Mouse (Mus musculus): ENCODE results near the gene Ank. TPM values are rescaled to one million over a fixed set of nuclear protein-coding genes. Genes with fewer than 3 reads are reported as not detected.

Ank gene
- polyA plus RNA-seq, 1 experiment from 2014 or later = 9.2 TPM

- WGBS = 67% methylated on average over 11 of the region's 11 CpGs
- DNase-seq (no peak), ATAC-seq (ENCODE audit: insufficient read depth) (no peak)
- Histone ChIP-seq H3K4me1 (ENCODE audit: insufficient read depth) (no peaks in the 10 kb centered on the region), H3K36me3 (ENCODE audit: insufficient read depth) (no peaks in the 10 kb centered on the region), H3K4me2 (no peak overlapping the region), H3K9me3 (ENCODE audit: low read depth, low read length) (no peaks in the 10 kb centered on the region), H3K9ac (no peak overlapping the region), H3K4me3 (ENCODE audit: low read depth, low read length) (no peak overlapping the region), H3K27me3 (ENCODE audit: insufficient read depth, low read length) (no peaks in the 10 kb centered on the region), H3K27ac (ENCODE audit: low read depth) (no peak overlapping the region)
- TF ChIP-seq CTCF (IDR thresholded peaks at IDR 0.05; ENCODE audit: low read depth) = no peak
Measured at GRCm38 (mm10) chr15:27560315-27560714, 93.8 kb downstream of the Ank start.

DNA sequence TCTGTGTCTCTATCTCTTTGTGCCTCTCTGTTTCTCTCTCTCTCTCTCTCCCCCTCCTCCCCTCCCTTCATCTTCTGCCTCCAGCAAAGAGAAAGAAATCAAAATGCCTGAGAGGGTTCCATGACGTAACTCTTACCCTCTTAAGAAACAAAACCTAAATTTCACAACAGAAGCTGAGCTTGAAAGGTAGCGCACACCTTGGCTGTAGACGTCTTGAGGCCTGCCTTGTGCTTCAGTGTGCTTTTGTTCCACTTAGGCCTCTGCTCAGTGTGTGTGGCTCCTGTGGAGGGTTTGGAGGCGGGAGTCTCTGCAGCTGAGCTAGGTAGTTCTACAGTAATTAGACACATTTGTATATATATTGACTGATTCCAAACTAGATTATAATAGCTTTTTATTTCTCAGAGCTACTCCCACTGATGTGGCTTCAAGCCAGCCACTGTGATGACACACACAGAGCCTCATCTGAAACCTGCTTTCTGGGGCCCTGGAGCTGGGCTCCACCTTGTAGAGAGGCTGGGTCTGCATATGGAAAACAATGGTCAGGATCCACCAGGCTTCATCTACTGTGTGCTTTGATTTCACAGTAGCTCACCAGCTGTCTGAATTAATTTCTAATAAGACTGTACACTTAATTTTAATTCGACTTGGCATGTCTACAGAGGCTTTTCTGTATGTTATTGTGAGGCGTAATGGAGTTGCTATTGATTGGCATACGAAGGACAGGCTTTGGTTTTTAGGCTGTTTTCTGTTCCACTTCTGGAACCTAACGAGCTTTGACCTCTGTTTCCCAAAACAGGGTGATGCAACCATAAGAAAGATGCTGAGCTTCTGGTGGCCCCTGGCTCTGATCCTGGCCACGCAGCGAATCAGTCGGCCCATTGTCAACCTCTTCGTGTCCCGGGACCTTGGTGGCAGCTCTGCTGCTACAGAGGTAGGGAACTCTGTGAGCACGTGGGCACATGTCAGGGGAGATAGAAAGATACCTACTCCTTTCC is 97.9 kb downstream of the Ank start:
- H3K9me3 ChIP-seq (ENCODE audit: low read depth, low read length) = no peaks in the 10 kb centered on the region
- no peak for DNase-seq
- H3K4me1 ChIP-seq (ENCODE audit: insufficient read depth) = no peaks in the 10 kb centered on the region
- no peak for TF ChIP-seq CTCF (IDR thresholded peaks at IDR 0.05; ENCODE audit: low read depth)
- H3K36me3 ChIP-seq (ENCODE audit: insufficient read depth) = no peaks in the 10 kb centered on the region
- WGBS = 86% methylated on average over 14 of the region's 14 CpGs
- H3K27me3 ChIP-seq (ENCODE audit: insufficient read depth, low read length) = no peaks in the 10 kb centered on the region
- H3K9ac ChIP-seq = no peak overlapping the region
- ATAC-seq (ENCODE audit: insufficient read depth) = no peak
- H3K4me3 ChIP-seq (ENCODE audit: low read depth, low read length) = no peak overlapping the region
- H3K4me2 ChIP-seq = no peak overlapping the region
- no peak overlapping the region for H3K27ac ChIP-seq (ENCODE audit: low read depth)

DNA sequence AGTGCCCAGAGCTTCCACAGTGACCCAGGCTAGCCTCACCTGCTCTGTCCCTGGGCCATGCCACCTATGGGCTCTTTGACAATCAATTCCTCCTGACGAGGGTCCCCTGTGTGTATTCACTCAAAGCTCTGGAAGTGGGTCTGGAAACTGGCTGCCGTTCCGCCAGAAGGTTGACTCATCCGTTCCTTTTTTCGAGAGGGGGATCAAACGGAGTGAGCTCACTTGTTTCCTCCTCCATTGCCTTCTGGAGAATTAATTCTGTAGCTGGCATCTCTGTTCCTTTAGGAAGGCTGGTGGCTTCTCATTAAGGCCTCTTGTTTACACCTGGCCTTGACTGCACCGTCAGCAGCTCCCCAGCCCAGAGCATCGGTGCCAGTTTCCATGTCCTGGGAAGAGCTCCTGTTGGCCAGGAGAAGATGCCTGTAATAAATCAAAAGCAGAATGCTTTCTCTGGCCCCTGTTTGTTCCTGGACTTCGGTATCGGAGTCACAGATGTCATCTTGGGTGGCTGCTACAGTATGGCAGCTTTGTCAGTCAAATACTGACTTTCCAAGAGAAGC is 99.2 kb downstream of the Ank start:
- no peak for DNase-seq
- no peak for TF ChIP-seq CTCF (IDR thresholded peaks at IDR 0.05; ENCODE audit: low read depth)
- Histone ChIP-seq H3K36me3 (ENCODE audit: insufficient read depth) (no peaks in the 10 kb centered on the region), H3K9me3 (ENCODE audit: low read depth, low read length) (no peaks in the 10 kb centered on the region), H3K4me1 (ENCODE audit: insufficient read depth) (no peaks in the 10 kb centered on the region), H3K27ac (ENCODE audit: low read depth) (no peak overlapping the region), H3K27me3 (ENCODE audit: insufficient read depth, low read length) (no peaks in the 10 kb centered on the region), H3K4me3 (ENCODE audit: low read depth, low read length) (no peak overlapping the region), H3K9ac (no peak overlapping the region), H3K4me2 (no peak overlapping the region)
- WGBS = 88% methylated on average over 10 of the region's 10 CpGs
- ATAC-seq (ENCODE audit: insufficient read depth) = no peak

DNA sequence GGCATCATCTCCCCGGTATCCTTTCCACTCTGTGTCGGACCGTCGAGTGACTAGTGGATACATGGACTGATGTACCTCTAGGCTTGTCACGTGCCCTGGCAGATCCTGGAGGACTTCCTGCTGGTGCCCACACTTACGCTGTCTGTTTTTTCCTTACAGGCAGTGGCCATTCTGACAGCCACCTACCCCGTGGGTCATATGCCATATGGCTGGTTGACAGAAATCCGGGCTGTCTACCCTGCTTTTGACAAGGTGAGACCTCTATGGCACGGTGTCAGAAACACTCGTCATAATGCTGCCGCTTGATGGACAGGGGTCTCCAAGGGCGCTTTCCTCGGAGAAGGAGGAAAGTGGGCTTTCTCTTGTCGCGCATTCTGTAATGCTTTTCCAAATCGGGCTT is 100.9 kb downstream of the Ank start:
- no peak overlapping the region for H3K4me3 ChIP-seq (ENCODE audit: low read depth, low read length)
- no peak overlapping the region for H3K4me2 ChIP-seq
- DNase-seq (no peak), ATAC-seq (ENCODE audit: insufficient read depth) (no peak)
- H3K27me3 ChIP-seq (ENCODE audit: insufficient read depth, low read length) = no peaks in the 10 kb centered on the region
- no peaks in the 10 kb centered on the region for H3K9me3 ChIP-seq (ENCODE audit: low read depth, low read length)
- H3K27ac ChIP-seq (ENCODE audit: low read depth) = no peak overlapping the region
- no peak overlapping the region for H3K9ac ChIP-seq
- no peaks in the 10 kb centered on the region for H3K36me3 ChIP-seq (ENCODE audit: insufficient read depth)
- no peak for TF ChIP-seq CTCF (IDR thresholded peaks at IDR 0.05; ENCODE audit: low read depth)
- 85% methylated on average over 16 of the region's 16 CpGs for WGBS
- H3K4me1 ChIP-seq (ENCODE audit: insufficient read depth) = no peaks in the 10 kb centered on the region

- Histone ChIP-seq H3K9me3 (ENCODE audit: low read depth, low read length) (no peaks in the 10 kb centered on the region), H3K27ac (ENCODE audit: low read depth) (no peak overlapping the region), H3K4me3 (ENCODE audit: low read depth, low read length) (no peak overlapping the region), H3K9ac (no peak overlapping the region), H3K4me2 (no peak overlapping the region), H3K27me3 (ENCODE audit: insufficient read depth, low read length) (no peaks in the 10 kb centered on the region), H3K36me3 (ENCODE audit: insufficient read depth) (no peaks in the 10 kb centered on the region), H3K4me1 (ENCODE audit: insufficient read depth) (no peaks in the 10 kb centered on the region)
- no peak for TF ChIP-seq CTCF (IDR thresholded peaks at IDR 0.05; ENCODE audit: low read depth)
- ATAC-seq (ENCODE audit: insufficient read depth) (no peak), DNase-seq (no peak)
- WGBS = 87% methylated on average over 6 of the region's 6 CpGs
Measured at GRCm38 (mm10) chr15:27568371-27568770, 101.9 kb downstream of the Ank start.

GRCm38 (mm10) chr15:27569924-27570323 is 103.4 kb downstream of the Ank start:
- Histone ChIP-seq H3K4me3 (ENCODE audit: low read depth, low read length) (no peak overlapping the region), H3K9ac (no peak overlapping the region), H3K27ac (ENCODE audit: low read depth) (no peak overlapping the region), H3K4me2 (no peak overlapping the region), H3K9me3 (ENCODE audit: low read depth, low read length) (no peaks in the 10 kb centered on the region), H3K36me3 (ENCODE audit: insufficient read depth) (no peaks in the 10 kb centered on the region), H3K4me1 (ENCODE audit: insufficient read depth) (no peaks in the 10 kb centered on the region), H3K27me3 (ENCODE audit: insufficient read depth, low read length) (no peaks in the 10 kb centered on the region)
- 80% methylated on average over 2 of the region's 2 CpGs for WGBS
- DNase-seq (no peak), ATAC-seq (ENCODE audit: insufficient read depth) (no peak)
- TF ChIP-seq CTCF (IDR thresholded peaks at IDR 0.05; ENCODE audit: low read depth) = no peak

DNA sequence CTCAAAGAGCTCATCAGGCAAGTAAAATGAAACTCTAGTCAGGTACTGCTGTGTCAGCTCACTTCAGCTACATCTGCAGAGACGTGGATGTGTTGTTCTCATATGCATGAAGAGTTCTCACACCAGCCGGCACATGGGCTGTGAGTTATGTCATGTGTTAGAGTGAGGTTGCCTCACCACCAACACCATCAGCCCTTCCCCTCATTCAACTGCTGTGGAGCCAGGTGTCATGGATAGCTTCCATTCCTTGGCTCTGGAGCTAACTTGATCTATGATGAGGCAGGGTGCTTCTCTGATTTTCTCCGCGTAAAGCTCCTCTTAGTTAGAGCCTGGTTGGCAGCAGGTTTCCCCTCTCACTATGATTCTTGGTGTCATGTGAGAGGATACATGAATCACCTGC is 103.9 kb downstream of the Ank start:
- no peaks in the 10 kb centered on the region for H3K9me3 ChIP-seq (ENCODE audit: low read depth, low read length)
- peaks cover 3% of the 10 kb centered on the region; the same call in 1 of the 2 replicates for H3K4me1 ChIP-seq (ENCODE audit: insufficient read depth)
- 78% methylated on average over 4 of the region's 4 CpGs for WGBS
- no peak overlapping the region for H3K9ac ChIP-seq
- H3K36me3 ChIP-seq (ENCODE audit: insufficient read depth) = no peaks in the 10 kb centered on the region
- H3K27ac ChIP-seq (ENCODE audit: low read depth) = no peak overlapping the region
- no peaks in the 10 kb centered on the region for H3K27me3 ChIP-seq (ENCODE audit: insufficient read depth, low read length)
- no peak overlapping the region for H3K4me3 ChIP-seq (ENCODE audit: low read depth, low read length)
- TF ChIP-seq CTCF (IDR thresholded peaks at IDR 0.05; ENCODE audit: low read depth) = no peak
- no peak for ATAC-seq (ENCODE audit: insufficient read depth)
- DNase-seq = no peak
- no peak overlapping the region for H3K4me2 ChIP-seq
